Mouse (Mus musculus) intestine, embryonic 16.5 days (tissue): ENCODE measurements around the gene Catsperg1. TPM values are rescaled to one million over a fixed set of nuclear protein-coding genes. Genes with fewer than 3 reads are reported as not detected.
"Not testable (repeated sequence)": the region's sequence is repeated elsewhere in the genome, so short reads cannot be mapped to it uniquely, and the experiment has no call there.

Experiments
- ATAC-seq: fragments of 200-750 bp; cut with Nextera tagmentation; 2 replicates; pipeline ENCODE4 v1.8.0; 2017; ENCODE audit warnings: moderate TSS enrichment, moderate library complexity
- H3K27ac ChIP-seq: fragments of 300-500 bp; sonication (generic); 2 replicates; pipeline ENCODE4 v1.5.1; 2014; ENCODE audit warnings: mild to moderate bottlenecking, low read length
- H3K27me3 ChIP-seq: fragments of 300-500 bp; sonication (generic); replicated peaks from 2 replicates; pipeline ENCODE4 v1.6.1; 2014; ENCODE audit warnings: low read length, control low read depth, mixed read lengths; ENCODE audit not compliant: control insufficient read depth, insufficient read depth
- H3K36me3 ChIP-seq: fragments of 300-500 bp; sonication (generic); 2 replicates; pipeline ENCODE4 v1.6.1; 2014; ENCODE audit warnings: low read length, control low read depth; ENCODE audit not compliant: control insufficient read depth, insufficient read depth
- H3K4me1 ChIP-seq: fragments of 300-500 bp; sonication (generic); 2 replicates; pipeline ENCODE4 v1.6.1; 2014; ENCODE audit warnings: low read length, control low read depth, mixed read lengths; ENCODE audit not compliant: control insufficient read depth, insufficient read depth
- H3K4me2 ChIP-seq: fragments of 300-500 bp; sonication (generic); 2 replicates; pipeline ENCODE4 v1.6.1; 2014; ENCODE audit warnings: low read depth, low read length, control low read depth
- H3K4me3 ChIP-seq: fragments of 300-500 bp; sonication (generic); 2 replicates; pipeline ENCODE4 v1.5.1; 2014; ENCODE audit warnings: mild to moderate bottlenecking, low read length
- H3K9ac ChIP-seq: fragments of 300-500 bp; sonication (generic); 2 replicates; pipeline ENCODE4 v1.6.1; 2014; ENCODE audit warnings: low read depth, low read length
- H3K9me3 ChIP-seq: fragments of 300-500 bp; sonication (generic); 2 replicates; pipeline ENCODE4 v1.6.1; 2016; ENCODE audit warnings: low read length, control low read depth; ENCODE audit not compliant: control insufficient read depth
- WGBS: fragments of 180-500 bp; shearing (Covaris S2); extraction: QIAGEN DNeasy Blood & Tissue Kit; methylation state at CpG from one replicate; pipeline ENCODE4 v1.1.7; 2014; 5-methylcytosine and 5-hydroxymethylcytosine counted together
- polyA plus RNA-seq: library from polyadenylated mRNA; unstranded; fragments of >200 nt; fragmentation: Nextera tagmentation; extraction: Ambion mirVana; gene quantifications from 2 replicates; pipeline ENCODE4 v1.2.1, GENCODE M21; 2015

The Catsperg1 gene
- polyA plus RNA-seq, 1 experiment from 2014 or later = 0.92 TPM

DNA sequence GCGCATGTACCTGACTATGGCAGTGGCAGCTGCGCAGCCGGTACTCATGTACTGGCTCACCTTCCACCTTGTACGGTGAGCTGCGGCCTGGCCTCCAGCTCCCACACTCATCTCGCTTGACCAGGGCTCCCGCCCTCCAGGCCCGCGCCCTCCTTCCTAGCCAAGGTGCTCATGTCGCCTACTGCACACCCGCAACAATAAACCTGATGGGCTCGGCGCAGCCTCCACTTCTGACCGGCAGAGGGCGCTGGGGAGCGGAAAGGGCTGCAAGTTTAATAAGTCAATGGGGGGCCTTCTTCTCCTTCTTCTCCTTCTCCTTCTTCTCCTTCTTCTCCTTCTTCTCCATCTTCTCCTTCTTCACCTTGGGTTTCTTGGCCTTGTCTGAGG is 33.5 kb upstream of the Catsperg1 start:
- Histone ChIP-seq H3K36me3 (0 out of 2 replicates have a peak, but pooled peaks cover 6% of the 10 kb centered on the region), H3K9ac (peak overlapping the region; percentile 76)
- ATAC-seq = no peak

DNA sequence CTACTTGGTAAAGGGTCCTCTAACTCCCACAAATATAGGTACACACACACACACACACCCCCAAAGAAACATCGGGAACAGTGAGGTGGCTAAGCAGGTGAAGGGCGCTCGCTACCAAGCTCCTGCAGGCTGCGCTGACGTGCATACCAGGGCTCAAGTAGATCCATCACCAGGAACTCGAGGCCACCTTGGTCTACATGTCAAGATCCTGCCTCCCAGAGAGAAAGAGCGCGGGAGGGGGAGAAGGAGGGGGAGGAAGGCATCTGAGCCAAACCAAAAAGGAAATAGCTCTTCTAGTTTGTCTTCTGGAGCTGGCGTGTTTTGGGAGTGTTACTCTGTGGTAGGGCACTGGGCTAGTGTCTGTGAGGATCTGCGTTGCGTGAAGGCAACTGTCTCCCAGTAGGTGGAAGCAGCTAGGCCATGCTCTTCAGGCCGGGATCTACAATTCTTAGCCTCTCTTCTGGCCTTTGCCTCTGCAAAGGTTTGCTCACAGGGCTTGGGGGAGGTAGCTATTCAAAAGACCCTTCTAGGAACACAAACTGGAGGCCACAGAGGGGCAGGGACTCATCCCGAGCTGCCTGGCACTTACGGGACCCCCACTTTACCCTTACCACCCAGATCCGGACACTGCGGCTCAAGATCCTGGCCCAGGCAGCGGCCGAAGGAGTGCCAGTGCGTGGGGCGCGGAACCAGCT is 32.9 kb upstream of the Catsperg1 start:
- no peaks in the 10 kb centered on the region for H3K27me3 ChIP-seq
- H3K27ac ChIP-seq = peak overlapping the region; percentile 75
- H3K4me3 ChIP-seq = peak overlapping the region; percentile 57
- H3K9me3 ChIP-seq = no peaks in the 10 kb centered on the region
- ATAC-seq = no peak
- H3K4me2 ChIP-seq = peak overlapping the region; percentile 55
- 0 out of 2 replicates have a peak, but pooled peaks cover 6% of the 10 kb centered on the region for H3K36me3 ChIP-seq
- 69% methylated on average over 21 of the region's 21 CpGs for WGBS
- peaks cover 25% of the 10 kb centered on the region for H3K4me1 ChIP-seq
- peak overlapping the region; percentile 76 for H3K9ac ChIP-seq

More for the DNA sequence above, 33.5 kb upstream of the Catsperg1 start:
- Histone ChIP-seq H3K27ac (peak overlapping the region; percentile 94), H3K4me1 (peaks cover 27% of the 10 kb centered on the region), H3K4me2 (peak overlapping the region; percentile 55), H3K9me3 (no peaks in the 10 kb centered on the region), H3K27me3 (no peaks in the 10 kb centered on the region), H3K4me3 (peak overlapping the region; percentile 57)
- WGBS = 22% methylated on average over 16 of the region's 16 CpGs

DNA sequence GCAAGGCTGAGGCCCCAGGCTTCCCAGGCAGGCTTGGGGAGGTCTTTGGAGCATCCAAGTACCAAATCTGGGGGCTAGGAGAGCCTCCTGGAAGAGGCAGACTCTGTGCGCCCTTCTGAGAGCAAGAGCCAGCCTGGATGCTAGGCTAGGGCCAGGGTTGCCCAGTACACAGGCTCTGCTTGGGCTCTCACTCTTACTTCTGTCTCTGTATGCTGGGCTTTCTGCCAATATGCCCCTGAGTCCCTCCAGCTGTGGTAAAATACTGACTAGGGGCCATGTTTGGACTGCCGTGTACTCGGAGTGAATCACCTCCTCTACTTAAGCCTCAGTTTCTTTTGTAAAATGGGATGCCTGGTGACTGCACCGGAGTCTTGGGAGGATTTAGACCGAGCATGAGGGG is 32.2 kb upstream of the Catsperg1 start:
- 0 out of 2 replicates have a peak overlapping the region, but pooled peaks have one; percentile 6 for H3K9ac ChIP-seq
- peak overlapping the region; percentile 57 for H3K4me3 ChIP-seq
- 68% methylated on average over 5 of the region's 5 CpGs for WGBS
- no peaks in the 10 kb centered on the region for H3K9me3 ChIP-seq
- H3K36me3 ChIP-seq = 0 out of 2 replicates have a peak, but pooled peaks cover 6% of the 10 kb centered on the region
- peak overlapping the region; percentile 27; the same call in 1 of the 2 replicates for H3K27ac ChIP-seq
- peak overlapping the region; percentile 55 for H3K4me2 ChIP-seq
- H3K27me3 ChIP-seq = no peaks in the 10 kb centered on the region
- ATAC-seq = no peak
- peaks cover 25% of the 10 kb centered on the region for H3K4me1 ChIP-seq

DNA sequence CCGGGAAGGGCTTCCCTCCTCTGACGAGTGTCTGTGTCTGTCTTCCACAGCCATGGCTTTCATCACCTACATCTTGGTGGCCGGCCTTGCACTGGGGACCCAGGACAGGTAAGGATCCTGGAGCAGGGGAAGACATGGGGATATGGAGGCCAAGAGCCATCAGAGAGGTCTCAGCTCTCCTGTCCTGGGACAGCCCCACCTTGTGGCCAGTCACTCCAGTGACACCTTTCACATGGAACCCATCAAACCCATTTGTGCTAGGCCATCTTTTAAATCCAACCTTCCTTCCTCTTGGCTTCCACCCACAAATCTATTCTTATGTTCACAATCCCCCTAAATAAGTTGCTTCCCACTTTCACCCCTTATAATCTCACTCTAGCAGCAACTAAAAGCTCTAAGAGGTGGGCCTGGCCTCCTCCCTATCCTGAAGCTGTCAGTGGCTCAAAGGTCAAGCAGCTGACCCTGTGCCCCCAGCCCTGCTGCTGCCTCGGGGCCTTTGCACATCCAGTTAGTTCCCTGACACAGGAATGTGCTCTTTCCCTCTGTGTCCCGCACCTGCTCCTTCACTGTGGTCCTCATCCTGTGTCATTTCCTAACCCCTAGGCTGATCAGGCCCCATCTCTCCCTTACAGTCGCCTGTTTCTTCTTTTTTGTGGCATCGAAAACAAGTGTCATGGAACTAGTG is 31.0 kb upstream of the Catsperg1 start:
- Histone ChIP-seq H3K27me3 (no peaks in the 10 kb centered on the region), H3K36me3 (0 out of 2 replicates have a peak, but pooled peaks cover 6% of the 10 kb centered on the region), H3K9ac (no peak overlapping the region), H3K27ac (no peak overlapping the region), H3K9me3 (no peaks in the 10 kb centered on the region), H3K4me1 (peaks cover 25% of the 10 kb centered on the region), H3K4me2 (no peak overlapping the region), H3K4me3 (no peak overlapping the region)
- 75% methylated on average over 7 of the region's 7 CpGs for WGBS
- ATAC-seq = no peak

DNA sequence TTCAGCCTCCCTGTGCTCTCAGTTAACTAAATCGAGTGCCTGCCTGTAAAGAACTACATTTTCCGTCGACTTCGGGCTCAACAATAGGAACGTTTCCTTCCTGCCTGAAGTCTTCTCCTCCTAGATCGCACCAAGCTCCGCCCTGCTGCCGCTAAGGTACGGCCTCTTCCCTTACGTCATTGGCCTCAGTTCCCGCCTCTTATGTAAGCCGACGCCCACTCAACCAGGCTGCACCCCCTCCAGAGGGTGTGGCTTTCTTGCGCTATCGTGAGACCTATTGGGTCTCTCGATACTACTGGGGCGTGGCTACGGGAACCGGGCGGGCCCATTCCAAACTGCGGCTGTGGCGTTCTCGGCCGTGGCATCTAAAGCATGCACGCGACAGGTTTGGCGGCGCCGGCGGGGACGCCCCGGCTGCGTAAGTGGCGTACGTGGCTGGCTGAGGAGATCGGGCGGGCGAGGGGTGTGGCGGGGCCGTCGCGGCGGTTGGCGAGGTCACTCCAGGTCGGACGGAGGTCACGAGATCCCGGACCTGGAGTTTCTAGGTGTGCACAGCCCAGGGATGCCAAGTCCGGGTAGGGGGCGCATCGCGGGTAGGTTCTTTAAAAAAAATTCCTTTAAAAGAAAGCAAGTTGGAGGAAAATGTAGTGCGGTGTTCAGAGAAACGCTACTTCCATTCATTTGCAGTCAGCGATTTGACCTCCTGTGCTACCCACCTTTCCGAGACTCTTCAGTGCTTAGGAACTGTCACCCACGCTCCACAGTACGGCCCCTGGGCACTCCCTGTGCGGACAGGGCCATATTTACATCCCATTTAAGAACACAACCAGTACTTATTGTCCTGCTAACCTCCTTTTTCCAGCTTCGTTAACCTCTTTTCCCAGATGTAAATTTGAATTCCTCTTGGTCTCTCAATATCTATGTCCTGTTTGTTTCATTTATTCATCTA is 24.5 kb upstream of the Catsperg1 start, which contains the start of gene Yif1b:
Yif1b (plus strand) TSS at position 311 of the 949 bp plus-strand sequence.
- Histone ChIP-seq H3K9ac (peak within 1 kb of the TSS; percentile 83), H3K9me3 (no peaks in the 10 kb centered on the region), H3K36me3 (no peaks in the 10 kb centered on the region), H3K4me3 (peak within 1 kb of the TSS; percentile 73), H3K27ac (peak within 1 kb of the TSS; percentile 93), H3K27me3 (no peaks in the 10 kb centered on the region), H3K4me2 (peak within 1 kb of the TSS; percentile 91), H3K4me1 (peaks cover 14% of the 10 kb centered on the region)
- peak; percentile 94 for ATAC-seq
- WGBS = under 1% methylated on average over 60 of the region's 60 CpGs

DNA sequence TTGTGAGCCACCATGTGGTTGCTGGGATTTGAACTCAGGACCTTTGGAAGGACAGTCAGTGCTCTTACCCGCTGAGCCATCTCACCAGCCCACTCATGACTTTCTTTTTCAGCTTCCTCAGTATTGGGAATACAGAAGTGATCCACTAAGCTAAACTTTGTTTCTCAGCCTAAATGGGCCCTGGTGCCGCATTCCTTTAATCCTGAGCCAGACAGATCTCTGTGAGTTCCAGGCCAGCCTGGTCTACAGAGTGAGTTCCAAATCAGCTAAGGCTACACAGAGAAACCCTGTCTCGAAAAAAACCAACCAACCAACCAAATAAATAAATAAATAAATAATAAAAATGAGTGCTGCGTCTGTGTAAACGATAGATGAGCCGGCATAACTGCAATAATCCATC is 23.8 kb upstream of the Catsperg1 start:
- H3K36me3 ChIP-seq, H3K9me3 ChIP-seq, H3K27me3 ChIP-seq: not testable (repeated sequence)
- peak overlapping the region; percentile 64 for H3K9ac ChIP-seq
- peak overlapping the region; percentile 93 for H3K27ac ChIP-seq
- WGBS = 26% methylated on average over 6 of the region's 6 CpGs
- peaks cover 14% of the 10 kb centered on the region for H3K4me1 ChIP-seq
- H3K4me3 ChIP-seq = peak overlapping the region; percentile 73
- peak overlapping the region; percentile 91 for H3K4me2 ChIP-seq
- peak; percentile 1 for ATAC-seq

DNA sequence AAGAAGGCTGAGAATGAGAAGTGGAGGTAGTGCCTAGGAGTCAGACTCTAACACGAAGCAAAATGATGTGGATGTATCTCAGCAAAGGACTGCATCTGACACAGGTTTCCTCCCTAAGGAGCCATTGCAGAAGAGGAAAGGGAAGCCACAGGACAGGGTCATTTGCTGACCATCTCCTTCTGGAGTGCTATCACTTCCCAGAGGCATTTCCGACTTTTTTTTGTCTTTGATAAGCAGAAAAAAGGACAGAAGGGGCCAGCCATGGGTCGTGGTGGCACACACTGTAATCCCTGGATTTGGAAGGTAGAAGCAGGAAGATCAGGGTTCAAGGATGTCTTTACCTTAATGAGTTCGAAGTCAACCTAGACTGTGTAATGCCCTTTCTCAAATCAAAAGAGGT is 22.8 kb upstream of the Catsperg1 start:
- ATAC-seq = no peak
- 75% methylated on average over 4 of the region's 4 CpGs for WGBS
- Histone ChIP-seq H3K27me3 (peaks cover 5% of the 10 kb centered on the region; the same call in 1 of the 2 replicates), H3K9me3 (no peaks in the 10 kb centered on the region), H3K4me1 (peaks cover 13% of the 10 kb centered on the region), H3K36me3 (no peaks in the 10 kb centered on the region), H3K27ac (no peak overlapping the region), H3K4me3 (no peak overlapping the region), H3K9ac (no peak overlapping the region), H3K4me2 (no peak overlapping the region)

DNA sequence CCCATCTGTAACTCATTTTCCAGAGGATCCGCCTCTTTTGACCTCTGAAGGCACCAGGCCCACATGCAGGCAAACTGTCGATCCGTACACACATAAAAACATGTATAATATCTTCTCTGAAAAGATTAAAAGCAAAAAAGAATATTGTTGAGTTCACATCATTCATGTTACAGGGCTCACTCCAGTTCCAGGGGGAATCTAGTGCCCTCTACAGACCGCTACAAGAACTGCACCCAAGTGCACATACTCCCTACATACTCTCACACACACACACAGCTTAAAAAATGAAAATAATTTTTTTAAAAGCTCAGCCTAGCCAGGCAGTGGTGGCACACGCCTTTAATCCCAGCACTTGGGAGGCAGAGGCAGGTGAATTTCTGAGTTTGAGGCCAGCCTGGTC is 20.8 kb upstream of the Catsperg1 start:
- no peak overlapping the region for H3K9ac ChIP-seq
- WGBS = 79% methylated on average over 5 of the region's 5 CpGs
- H3K27ac ChIP-seq = no peak overlapping the region
- H3K9me3 ChIP-seq = no peaks in the 10 kb centered on the region
- ATAC-seq = no peak
- no peak overlapping the region for H3K4me3 ChIP-seq
- peaks cover 5% of the 10 kb centered on the region; the same call in 1 of the 2 replicates for H3K27me3 ChIP-seq
- peaks cover 12% of the 10 kb centered on the region for H3K4me1 ChIP-seq
- no peaks in the 10 kb centered on the region for H3K36me3 ChIP-seq
- no peak overlapping the region for H3K4me2 ChIP-seq
